Mouse (Mus musculus) olfactory bulb, adult 2 months (tissue): ENCODE data around the gene Gm28038. TPM values are rescaled to one million over a fixed set of nuclear protein-coding genes. Genes with fewer than 3 reads are reported as not detected.

Experiments used
- H3K27ac ChIP-seq: fragments of 200-500 bp; 2 replicates; pipeline ENCODE4 v1.5.1; 2012; ENCODE audit warnings: low read depth, low read length; ENCODE audit not compliant: insufficient read depth
- H3K4me1 ChIP-seq: fragments of 200-500 bp; 2 replicates; pipeline ENCODE4 v1.6.1; 2012; ENCODE audit warnings: low read length; ENCODE audit not compliant: control insufficient read depth, insufficient read depth
- H3K4me3 ChIP-seq: fragments of 200-500 bp; 2 replicates; pipeline ENCODE4 v1.5.1; 2012; ENCODE audit warnings: mild to moderate bottlenecking, low read depth, low read length, moderate library complexity; ENCODE audit not compliant: insufficient read depth
- CTCF ChIP-seq: fragments of 200-500 bp; IDR thresholded peaks from 2 replicates; pipeline ENCODE4 v1.5.1; 2012; ENCODE audit warnings: low read depth, mild to moderate bottlenecking, low read length, moderate library complexity; ENCODE audit not compliant: insufficient read depth
- POLR2A ChIP-seq: fragments of 200-500 bp; IDR thresholded peaks from 2 replicates; pipeline ENCODE4 v1.6.1; 2012; ENCODE audit warnings: mild to moderate bottlenecking, low read depth, low read length, moderate library complexity; ENCODE audit not compliant: insufficient read depth
- WGBS: fragments of 180-500 bp; shearing (Covaris S2); methylation state at CpG from one replicate; pipeline ENCODE4 v1.1.7; 2018; 5-methylcytosine and 5-hydroxymethylcytosine counted together
- polyA plus RNA-seq: library from polyadenylated mRNA; stranded (reverse); fragments of >200 nt; gene quantifications from 2 replicates; pipeline ENCODE4 v1.2.4, GENCODE M21; 2012; ENCODE audit warnings: low replicate concordance; ENCODE audit not compliant: missing spikeins, insufficient read depth, insufficient read length

Gm28038 gene
- polyA plus RNA-seq, 1 experiment, result not detected

DNA sequence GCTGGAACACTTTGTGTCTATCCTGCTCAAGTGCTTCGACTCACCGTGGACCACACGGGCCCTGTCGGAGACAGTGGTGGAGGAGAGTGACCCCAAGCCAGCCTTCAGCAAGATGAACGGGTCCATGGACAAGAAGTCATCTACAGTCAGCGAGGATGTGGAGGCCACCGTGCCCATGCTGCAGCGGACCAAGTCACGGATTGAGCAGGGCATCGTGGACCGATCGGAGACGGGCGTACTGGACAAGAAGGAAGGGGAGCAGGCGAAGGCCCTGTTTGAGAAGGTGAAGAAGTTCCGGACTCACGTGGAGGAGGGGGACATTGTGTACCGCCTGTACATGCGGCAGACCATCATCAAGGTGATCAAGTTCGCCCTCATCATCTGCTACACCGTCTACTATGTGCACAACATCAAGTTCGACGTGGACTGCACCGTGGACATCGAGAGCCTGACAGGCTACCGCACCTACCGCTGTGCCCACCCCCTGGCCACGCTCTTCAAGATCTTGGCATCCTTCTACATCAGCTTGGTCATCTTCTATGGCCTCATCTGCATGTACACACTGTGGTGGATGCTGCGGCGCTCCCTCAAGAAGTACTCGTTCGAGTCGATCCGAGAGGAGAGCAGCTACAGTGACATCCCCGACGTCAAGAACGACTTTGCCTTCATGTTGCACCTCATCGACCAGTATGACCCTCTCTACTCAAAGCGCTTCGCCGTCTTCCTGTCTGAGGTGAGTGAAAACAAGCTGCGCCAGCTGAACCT, 25.0 kb upstream of the Gm28038 start:
- TF ChIP-seq POLR2A, result no peak
- Histone ChIP-seq H3K4me3 (no peak overlapping the region), H3K27ac (no peak overlapping the region), H3K4me1 (peaks cover 40% of the 10 kb centered on the region)
- 96% methylated on average over 42 of the region's 42 CpGs for WGBS

DNA sequence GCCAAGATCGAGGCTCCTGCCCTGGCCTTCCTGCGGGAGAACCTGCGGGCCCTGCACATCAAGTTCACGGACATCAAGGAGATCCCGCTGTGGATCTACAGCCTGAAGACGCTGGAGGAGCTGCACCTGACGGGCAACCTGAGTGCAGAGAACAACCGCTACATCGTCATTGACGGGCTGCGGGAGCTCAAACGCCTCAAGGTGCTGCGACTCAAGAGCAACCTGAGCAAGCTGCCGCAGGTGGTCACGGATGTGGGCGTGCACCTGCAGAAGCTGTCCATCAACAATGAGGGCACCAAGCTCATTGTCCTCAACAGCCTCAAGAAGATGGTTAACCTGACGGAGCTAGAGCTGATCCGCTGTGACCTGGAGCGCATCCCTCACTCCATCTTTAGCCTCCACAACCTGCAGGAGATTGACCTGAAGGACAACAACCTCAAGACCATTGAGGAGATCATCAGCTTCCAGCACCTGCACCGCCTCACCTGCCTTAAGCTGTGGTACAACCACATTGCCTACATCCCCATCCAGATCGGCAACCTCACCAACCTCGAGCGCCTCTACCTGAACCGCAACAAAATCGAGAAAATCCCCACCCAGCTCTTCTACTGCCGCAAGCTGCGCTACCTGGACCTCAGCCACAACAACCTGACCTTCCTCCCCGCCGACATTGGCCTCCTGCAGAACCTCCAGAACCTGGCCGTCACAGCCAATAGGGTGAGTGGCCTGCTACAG, 24.1 kb upstream of the Gm28038 start:
- 97% methylated on average over 30 of the region's 30 CpGs for WGBS
- no peak overlapping the region for H3K4me3 ChIP-seq
- H3K4me1 ChIP-seq, result peaks cover 37% of the 10 kb centered on the region
- TF ChIP-seq CTCF (no peak), POLR2A (no peak)
- no peak overlapping the region for H3K27ac ChIP-seq

DNA sequence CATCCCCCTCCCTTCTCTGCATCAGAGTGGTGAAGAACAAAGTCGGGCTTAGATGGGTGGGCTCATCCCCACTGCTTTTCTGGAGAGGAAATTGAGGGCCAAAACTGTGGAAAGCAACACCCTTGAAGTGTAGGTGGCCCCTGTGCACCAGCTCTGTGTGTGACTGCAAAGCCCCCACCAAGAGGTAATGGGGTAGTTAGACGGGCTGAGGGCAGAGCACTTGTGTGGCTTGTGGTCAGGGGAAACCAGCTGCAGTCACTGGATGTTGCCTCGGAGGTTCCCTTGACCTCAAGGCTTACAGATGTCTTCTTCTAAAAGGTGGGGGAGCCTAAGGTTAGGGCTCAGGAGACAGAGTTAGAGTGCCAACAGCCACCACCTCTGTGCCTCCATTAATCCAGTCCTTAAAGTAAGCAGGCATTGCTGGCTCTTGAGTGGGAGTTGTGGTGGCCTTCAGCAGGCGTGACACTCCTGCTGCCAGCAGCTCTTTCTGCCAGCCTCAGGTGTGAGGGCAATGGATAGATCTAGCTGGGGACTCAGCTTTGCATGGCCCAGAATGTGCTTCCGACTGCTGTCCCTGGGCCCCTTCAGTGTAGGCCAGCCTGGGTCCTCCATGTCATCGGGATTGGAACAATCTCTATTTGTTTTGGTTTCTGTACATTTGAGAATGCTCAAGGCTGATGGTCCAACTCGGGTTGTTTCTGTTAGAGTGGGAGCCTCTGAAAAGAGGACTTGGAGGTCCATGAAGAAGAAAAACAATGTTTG, 23.0 kb upstream of the Gm28038 start:
- H3K27ac ChIP-seq, result no peak overlapping the region
- no peak for TF ChIP-seq CTCF
- TF ChIP-seq POLR2A, result no peak
- no peak overlapping the region for H3K4me3 ChIP-seq
- H3K4me1 ChIP-seq, result peaks cover 30% of the 10 kb centered on the region
- 80% methylated on average over 7 of the region's 7 CpGs for WGBS

DNA sequence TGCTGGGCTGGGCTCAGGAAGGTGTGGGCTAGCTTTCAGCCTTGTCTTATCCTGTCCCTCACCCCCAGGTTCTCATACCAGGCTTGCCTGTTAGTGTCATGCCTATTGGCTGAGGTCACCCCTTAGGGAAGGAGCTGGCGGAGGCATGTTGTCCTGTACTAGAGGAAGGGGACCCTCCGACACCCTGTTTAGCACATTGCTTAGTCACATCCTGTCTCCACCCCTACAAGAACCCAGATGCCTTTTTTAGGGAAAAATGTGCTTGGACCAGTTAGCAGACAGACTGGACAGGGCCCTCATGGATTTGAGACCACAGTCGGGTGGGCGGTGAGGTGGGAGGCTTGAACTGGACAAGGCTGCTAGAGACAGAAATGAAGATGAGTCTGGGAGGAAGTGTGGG, 22.2 kb upstream of the Gm28038 start:
- no peak overlapping the region for H3K27ac ChIP-seq
- 80% methylated on average over 4 of the region's 4 CpGs for WGBS

DNA sequence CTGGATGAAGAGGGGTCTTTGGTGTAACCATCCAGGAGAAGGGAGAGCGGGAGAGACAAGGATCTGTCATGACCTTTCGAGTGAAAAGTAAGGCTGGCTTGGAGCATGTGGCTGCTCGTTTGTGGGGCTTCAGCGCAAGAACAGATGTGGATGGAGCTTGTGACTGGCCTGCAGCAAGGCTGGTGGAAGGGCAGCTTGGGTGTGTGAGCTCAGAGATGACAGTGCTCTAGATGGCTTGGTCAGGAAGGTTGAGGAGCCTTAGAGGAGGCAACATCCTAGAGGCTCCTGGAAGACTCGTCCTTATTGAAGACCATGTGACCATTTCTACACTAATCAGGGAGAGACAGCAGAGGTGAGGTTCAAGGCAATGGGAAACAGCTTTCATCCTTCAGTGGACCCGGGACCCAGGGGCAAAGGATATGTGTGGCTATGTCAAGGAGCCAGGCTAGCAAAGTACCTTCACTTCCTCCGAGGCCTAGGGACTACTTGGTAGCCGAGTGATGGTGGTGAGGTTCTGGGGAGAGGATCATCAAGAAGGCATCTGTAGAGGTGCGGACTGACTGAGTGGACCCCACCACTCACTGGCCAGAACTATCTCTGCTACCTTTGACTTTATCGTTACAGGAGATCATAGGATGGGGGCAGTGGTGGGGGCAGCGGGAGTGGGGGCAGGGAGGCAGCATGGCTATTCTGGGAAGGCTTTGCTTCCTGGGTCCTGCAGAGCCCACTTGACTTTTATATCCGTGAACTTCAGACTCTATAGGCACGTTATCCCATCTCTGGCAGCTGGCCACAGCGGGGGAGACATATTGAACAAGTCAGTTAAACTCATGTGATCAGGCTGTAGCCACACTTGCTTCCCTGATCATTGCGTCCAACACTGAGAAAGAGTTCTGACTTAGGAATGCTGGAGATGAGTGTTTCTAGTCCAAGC, 21.4 kb upstream of the Gm28038 start:
- WGBS, result 83% methylated on average over 15 of the region's 15 CpGs
- Histone ChIP-seq H3K27ac (no peak overlapping the region), H3K4me3 (no peak overlapping the region), H3K4me1 (peaks cover 32% of the 10 kb centered on the region)
- TF ChIP-seq CTCF (no peak), POLR2A (no peak)

More for the DNA sequence above, 22.2 kb upstream of the Gm28038 start:
- no peak for TF ChIP-seq CTCF
- no peak for TF ChIP-seq POLR2A
- H3K4me3 ChIP-seq, result no peak overlapping the region
- H3K4me1 ChIP-seq, result peaks cover 32% of the 10 kb centered on the region

DNA sequence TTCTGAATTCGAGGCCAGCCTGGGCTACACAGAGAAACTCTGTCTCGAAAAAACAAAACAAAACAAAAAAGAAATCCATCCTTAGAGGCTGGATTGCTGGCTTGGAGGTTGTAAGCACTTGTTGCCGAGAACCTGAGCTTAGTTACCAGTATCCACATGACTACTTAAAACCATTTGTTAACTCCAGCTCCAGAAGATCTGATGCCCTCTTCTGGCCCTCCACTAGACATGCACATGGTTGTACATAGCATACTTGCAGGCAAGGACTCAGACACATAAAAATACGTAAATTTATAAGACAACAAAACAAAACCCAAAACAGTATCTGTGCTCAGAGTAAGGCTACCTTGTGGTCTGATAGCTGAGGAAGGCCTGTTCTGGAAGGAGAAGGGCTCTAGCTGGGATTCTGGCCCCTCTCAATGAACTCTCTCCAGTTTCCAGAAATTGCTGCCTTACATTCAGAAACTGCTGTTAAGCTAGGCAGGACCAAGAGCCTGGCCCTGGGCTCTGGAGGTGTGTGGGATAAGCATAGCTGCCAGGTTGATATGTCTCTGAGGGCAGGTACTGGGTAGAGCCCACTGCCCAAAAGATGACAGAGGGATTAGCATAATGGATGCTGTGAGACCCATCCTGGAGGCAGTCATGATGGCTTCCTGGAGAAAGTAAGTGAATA, 19.6 kb upstream of the Gm28038 start:
- Histone ChIP-seq H3K27ac (no peak overlapping the region), H3K4me1 (peaks cover 40% of the 10 kb centered on the region), H3K4me3 (no peak overlapping the region)
- 78% methylated on average over 4 of the region's 4 CpGs for WGBS
- TF ChIP-seq POLR2A (no peak), CTCF (no peak)

DNA sequence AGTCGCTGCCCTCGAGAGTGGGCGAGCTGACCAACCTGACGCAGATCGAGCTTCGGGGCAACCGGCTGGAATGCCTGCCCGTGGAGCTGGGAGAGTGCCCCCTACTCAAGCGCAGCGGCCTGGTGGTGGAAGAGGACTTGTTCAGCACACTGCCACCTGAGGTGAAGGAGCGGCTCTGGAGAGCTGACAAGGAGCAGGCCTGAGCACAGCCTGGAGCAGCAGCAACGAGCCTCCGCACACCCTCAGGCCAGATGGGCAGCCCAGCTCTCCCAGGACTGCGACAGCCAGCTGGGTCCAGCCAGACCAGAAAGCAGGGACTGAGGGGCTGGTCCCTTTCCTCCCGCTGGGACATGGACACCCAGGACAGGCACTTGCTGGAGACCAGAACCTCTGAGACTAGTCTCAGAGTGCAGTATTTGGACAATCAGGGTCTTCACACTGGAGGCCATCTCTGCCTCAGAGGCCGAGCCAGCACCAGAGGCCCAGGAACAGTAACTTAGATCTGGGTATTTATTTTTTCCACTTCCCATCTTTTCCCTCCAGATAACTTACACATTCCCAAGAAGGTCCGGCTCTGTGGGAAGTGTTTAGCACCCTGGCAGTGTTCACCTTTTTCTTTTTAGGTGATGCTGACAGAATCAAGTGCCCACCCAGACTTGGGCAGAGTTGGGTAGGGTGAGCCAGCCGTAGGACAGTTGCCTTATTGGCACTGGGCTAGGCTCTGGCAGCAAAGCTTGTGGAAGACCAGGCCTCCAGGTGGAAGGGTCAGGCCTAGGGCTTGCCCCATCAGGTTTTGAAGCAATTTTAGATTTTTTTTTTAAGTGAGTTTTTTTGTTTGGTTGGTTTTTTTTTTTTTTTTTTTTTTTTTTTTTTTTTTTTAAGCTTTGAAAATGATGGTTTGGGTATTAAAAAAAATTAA, 18.7 kb upstream of the Gm28038 start:
- H3K27ac ChIP-seq, result no peak overlapping the region

More for the DNA sequence above, 18.7 kb upstream of the Gm28038 start:
- WGBS, result 82% methylated on average over 18 of the region's 18 CpGs
- no peak for TF ChIP-seq POLR2A
- TF ChIP-seq CTCF, result no peak
- peaks cover 37% of the 10 kb centered on the region for H3K4me1 ChIP-seq
- no peak overlapping the region for H3K4me3 ChIP-seq
